Mouse (Mus musculus): ENCODE measurements around the gene Fam83c. TPM values are rescaled to one million over a fixed set of nuclear protein-coding genes. Genes with fewer than 3 reads are reported as not detected.
A peak's percentile ranks its signal among the peaks of the same experiment; 100 is the strongest.

The Fam83c gene
- polyA plus RNA-seq, 1 experiment from 2014 or later = 0.23 TPM

DNA sequence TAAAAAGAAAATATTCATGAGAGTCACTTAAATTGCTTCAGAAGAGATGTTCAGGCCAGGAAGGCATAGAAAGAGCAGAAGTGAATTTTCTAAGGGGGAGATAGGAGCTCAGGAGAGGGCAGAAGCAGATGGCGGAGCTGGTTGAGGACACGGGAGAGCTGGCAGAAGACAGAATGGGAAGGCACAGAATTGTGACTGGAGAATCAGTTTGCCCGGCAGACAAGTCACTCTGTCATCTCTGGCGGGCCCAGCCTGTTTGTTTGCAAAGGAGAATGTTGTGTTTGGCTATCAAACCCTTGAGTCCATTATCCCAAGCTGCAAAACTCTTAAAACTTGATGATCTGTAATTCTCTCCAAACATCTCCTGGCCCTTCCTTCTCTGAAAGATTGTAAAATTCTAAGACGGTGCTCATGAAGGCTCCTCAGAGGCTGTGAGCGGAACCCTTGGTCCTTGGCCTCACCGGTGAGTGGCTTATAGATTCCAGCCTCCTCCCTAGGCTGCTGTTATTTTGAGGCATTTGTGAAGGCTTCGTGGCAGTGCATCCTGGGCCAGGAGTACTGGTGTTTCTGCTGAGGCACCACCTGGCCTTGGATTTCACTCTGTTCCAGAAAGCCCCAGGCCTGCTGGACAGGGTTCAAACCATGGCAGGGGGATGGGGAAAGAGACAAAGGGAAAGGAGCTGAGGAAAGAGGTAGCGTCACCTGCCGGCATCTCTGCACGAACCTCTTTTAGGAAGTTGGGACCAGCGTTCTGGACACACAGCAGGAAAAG, 39.8 kb downstream of the Fam83c start:
- Histone ChIP-seq H3K4me2 (ENCODE audit: low read depth, low read length, severe bottlenecking) (no peak overlapping the region), H3K9ac (ENCODE audit: low read length) (no peak overlapping the region), H3K27ac (ENCODE audit: low read depth, low read length) (no peak overlapping the region), H3K4me1 (replicated peaks; ENCODE audit: control insufficient read depth, insufficient read depth, low read length) (no peaks in the 10 kb centered on the region), H3K4me3 (ENCODE audit: low read depth, low read length) (no peak overlapping the region), H3K36me3 (ENCODE audit: control insufficient read depth, insufficient read depth, low read length) (no peaks in the 10 kb centered on the region), H3K27me3 (ENCODE audit: control insufficient read depth, insufficient read depth, low read length) (no peaks in the 10 kb centered on the region), H3K9me3 (ENCODE audit: control insufficient read depth, low read length) (no peaks in the 10 kb centered on the region)
- no peak for ATAC-seq (replicated peaks; ENCODE audit: low FRiP score)
- no peak for DNase-seq (ENCODE audit: low spot score)
- WGBS = 89% methylated on average over 12 of the region's 12 CpGs

DNA sequence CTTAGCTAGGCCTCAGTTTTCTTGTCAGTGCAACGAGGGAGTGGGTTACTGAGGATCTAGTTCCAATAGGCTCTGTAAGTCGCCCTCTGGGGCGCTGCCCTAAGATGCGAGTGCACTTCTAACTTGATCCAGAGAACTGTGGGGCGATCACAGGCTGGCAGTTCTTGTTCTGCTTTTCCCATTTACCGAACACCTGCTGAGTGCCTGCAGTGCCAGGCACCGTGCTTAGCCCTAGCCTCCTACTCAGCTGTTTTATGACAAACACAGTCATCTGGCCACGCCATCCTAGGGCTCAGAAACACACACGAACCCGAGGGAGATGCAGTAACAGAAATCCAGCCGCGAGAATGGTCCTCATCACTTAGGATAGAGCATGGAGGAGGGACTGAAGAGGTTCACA, 41.8 kb downstream of the Fam83c start:
- H3K9me3 ChIP-seq (ENCODE audit: control insufficient read depth, low read length) = no peaks in the 10 kb centered on the region
- H3K9ac ChIP-seq (ENCODE audit: low read length) = no peak overlapping the region
- no peak overlapping the region for H3K27ac ChIP-seq (ENCODE audit: low read depth, low read length)
- no peak for ATAC-seq (replicated peaks; ENCODE audit: low FRiP score)
- WGBS = 27% methylated on average over 12 of the region's 12 CpGs
- peak overlapping the region; percentile 11; the same call in 1 of the 2 replicates for H3K4me2 ChIP-seq (ENCODE audit: low read depth, low read length, severe bottlenecking)
- no peak overlapping the region for H3K4me3 ChIP-seq (ENCODE audit: low read depth, low read length)
- H3K4me1 ChIP-seq (replicated peaks; ENCODE audit: control insufficient read depth, insufficient read depth, low read length) = no peaks in the 10 kb centered on the region
- DNase-seq (ENCODE audit: low spot score) = no peak
- no peaks in the 10 kb centered on the region for H3K36me3 ChIP-seq (ENCODE audit: control insufficient read depth, insufficient read depth, low read length)
- H3K27me3 ChIP-seq (ENCODE audit: control insufficient read depth, insufficient read depth, low read length) = no peaks in the 10 kb centered on the region

DNA sequence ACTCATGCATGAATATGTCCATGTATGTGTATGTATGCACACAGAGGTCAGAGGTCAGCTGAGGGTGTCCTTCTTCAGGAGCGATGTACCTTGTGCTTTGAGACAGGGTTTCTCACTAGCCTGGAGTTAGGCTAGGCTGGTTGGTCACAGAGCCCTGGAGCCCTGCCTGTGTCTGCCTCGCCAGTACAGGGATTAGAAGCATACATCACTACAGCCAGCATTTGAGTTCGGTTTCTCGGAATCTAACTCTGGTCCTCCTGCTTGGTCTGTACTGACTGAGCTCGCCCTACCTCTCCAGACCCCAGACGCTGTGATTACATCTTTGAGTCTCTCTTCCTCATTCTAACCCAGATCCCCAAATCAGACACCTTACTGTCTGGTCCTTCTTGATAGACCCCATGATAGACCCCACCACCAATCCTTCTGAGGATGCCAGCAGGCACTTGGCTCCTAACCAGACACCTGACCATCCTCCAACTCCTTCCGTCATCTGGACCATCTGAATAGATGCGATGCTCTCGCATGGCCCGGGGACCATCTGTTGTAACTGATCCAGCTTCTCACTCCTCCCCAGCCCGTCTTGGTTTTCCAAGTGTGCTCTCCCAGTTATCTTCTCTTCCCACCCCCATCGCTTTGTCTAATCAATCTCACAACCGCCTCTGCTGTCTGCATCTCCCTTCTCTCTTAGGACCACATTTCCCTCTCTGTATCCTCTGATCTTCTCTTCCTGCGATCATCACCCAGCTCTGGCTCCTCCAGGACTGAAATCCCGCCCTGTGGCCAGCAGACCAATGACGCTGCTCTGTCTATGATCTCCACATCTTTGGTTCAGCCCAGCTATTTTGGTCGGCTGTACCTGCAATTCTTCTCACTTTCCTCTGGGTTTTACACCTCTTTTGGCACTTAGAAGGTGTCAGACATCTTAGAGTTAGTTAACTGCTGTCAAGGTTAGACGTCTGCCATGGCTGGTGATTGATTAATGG, 46.4 kb downstream of the Fam83c start:
- no peak overlapping the region for H3K9ac ChIP-seq (ENCODE audit: low read length)
- no peaks in the 10 kb centered on the region for H3K9me3 ChIP-seq (ENCODE audit: control insufficient read depth, low read length)
- no peak overlapping the region for H3K27ac ChIP-seq (ENCODE audit: low read depth, low read length)
- H3K4me1 ChIP-seq (replicated peaks; ENCODE audit: control insufficient read depth, insufficient read depth, low read length) = no peaks in the 10 kb centered on the region
- no peaks in the 10 kb centered on the region for H3K27me3 ChIP-seq (ENCODE audit: control insufficient read depth, insufficient read depth, low read length)
- no peaks in the 10 kb centered on the region for H3K36me3 ChIP-seq (ENCODE audit: control insufficient read depth, insufficient read depth, low read length)
- DNase-seq (ENCODE audit: low spot score) (no peak), ATAC-seq (replicated peaks; ENCODE audit: low FRiP score) (no peak)
- no peak overlapping the region for H3K4me3 ChIP-seq (ENCODE audit: low read depth, low read length)
- no peak overlapping the region for H3K4me2 ChIP-seq (ENCODE audit: low read depth, low read length, severe bottlenecking)
- WGBS = 84% methylated on average over 18 of the region's 18 CpGs

DNA sequence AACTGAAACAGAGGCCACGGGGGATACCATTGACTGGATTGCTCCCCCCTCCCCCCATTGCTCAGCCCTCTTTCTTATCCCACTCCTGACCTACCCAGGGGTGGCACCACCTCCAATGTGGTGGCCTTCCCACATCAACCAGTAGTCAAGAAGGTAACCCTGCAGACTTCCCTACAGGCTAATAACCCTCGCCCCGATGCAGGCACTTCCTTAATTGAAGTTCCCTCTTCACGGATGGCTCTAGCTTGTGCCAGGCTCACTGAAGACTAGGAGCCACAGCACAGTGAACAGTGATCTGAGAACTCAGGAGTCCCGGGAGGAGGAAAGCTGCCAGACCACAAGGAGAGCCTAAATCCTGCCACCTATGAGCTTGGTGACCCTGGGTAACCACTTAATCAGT, 47.7 kb downstream of the Fam83c start:
- H3K9ac ChIP-seq (ENCODE audit: low read length) = no peak overlapping the region
- H3K9me3 ChIP-seq (ENCODE audit: control insufficient read depth, low read length) = no peaks in the 10 kb centered on the region
- no peak overlapping the region for H3K4me2 ChIP-seq (ENCODE audit: low read depth, low read length, severe bottlenecking)
- no peak overlapping the region for H3K27ac ChIP-seq (ENCODE audit: low read depth, low read length)
- no peak overlapping the region for H3K4me3 ChIP-seq (ENCODE audit: low read depth, low read length)
- WGBS = 78% methylated on average over 5 of the region's 5 CpGs
- ATAC-seq (replicated peaks; ENCODE audit: low FRiP score) (no peak), DNase-seq (ENCODE audit: low spot score) (no peak)
- H3K4me1 ChIP-seq (replicated peaks; ENCODE audit: control insufficient read depth, insufficient read depth, low read length) = no peaks in the 10 kb centered on the region
- no peaks in the 10 kb centered on the region for H3K36me3 ChIP-seq (ENCODE audit: control insufficient read depth, insufficient read depth, low read length)
- H3K27me3 ChIP-seq (ENCODE audit: control insufficient read depth, insufficient read depth, low read length) = no peaks in the 10 kb centered on the region

DNA sequence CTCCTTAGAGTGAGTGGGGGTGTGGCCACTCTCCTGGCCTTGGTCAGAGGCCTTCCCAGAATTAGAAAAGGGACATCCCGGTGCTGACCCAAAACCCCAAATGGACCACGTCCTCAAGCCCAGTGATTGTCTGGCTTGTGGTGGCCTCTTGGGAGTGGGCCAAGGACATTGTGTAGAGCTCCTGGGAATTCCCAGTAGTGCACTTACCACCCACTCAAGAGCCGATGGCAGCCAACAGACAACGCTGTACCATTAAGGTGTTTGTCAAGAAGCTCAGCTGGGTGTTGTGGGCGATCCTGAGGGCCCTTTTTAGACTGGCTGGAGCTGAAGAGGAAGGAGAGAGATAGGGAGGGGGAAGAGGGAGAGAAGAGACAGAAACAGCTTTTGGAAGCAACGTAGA, 50.1 kb downstream of the Fam83c start:
- no peak for DNase-seq (ENCODE audit: low spot score)
- no peak overlapping the region for H3K4me2 ChIP-seq (ENCODE audit: low read depth, low read length, severe bottlenecking)
- WGBS = 77% methylated on average over 6 of the region's 6 CpGs
- H3K27me3 ChIP-seq (ENCODE audit: control insufficient read depth, insufficient read depth, low read length) = no peaks in the 10 kb centered on the region
- no peaks in the 10 kb centered on the region for H3K36me3 ChIP-seq (ENCODE audit: control insufficient read depth, insufficient read depth, low read length)
- no peak overlapping the region for H3K9ac ChIP-seq (ENCODE audit: low read length)
- no peaks in the 10 kb centered on the region for H3K4me1 ChIP-seq (replicated peaks; ENCODE audit: control insufficient read depth, insufficient read depth, low read length)
- H3K4me3 ChIP-seq (ENCODE audit: low read depth, low read length) = no peak overlapping the region
- H3K27ac ChIP-seq (ENCODE audit: low read depth, low read length) = no peak overlapping the region
- no peak for ATAC-seq (replicated peaks; ENCODE audit: low FRiP score)
- no peaks in the 10 kb centered on the region for H3K9me3 ChIP-seq (ENCODE audit: control insufficient read depth, low read length)

DNA sequence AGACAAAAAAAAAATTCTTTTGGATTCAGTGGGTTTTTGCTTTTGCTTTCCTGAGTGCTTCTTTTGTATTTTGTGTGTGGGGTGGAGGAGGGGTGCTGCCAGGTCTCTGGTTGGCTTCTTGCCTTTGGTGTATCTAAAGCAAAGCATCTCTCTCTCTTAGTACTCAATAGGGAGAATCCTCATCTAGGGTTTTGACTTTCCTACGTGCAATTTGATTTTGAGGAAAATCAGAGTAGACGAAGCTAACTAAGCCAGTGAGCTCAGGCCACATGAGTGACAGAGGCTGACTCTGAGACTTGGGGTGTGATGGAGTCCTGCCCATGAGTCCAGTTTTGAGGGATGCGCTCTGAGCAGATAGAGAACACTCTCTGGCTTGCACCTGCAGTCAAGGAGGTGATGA, 55.1 kb downstream of the Fam83c start:
- no peaks in the 10 kb centered on the region for H3K36me3 ChIP-seq (ENCODE audit: control insufficient read depth, insufficient read depth, low read length)
- ATAC-seq (replicated peaks; ENCODE audit: low FRiP score) (no peak), DNase-seq (ENCODE audit: low spot score) (no peak)
- no peak overlapping the region for H3K9ac ChIP-seq (ENCODE audit: low read length)
- H3K9me3 ChIP-seq (ENCODE audit: control insufficient read depth, low read length) = no peaks in the 10 kb centered on the region
- H3K27me3 ChIP-seq (ENCODE audit: control insufficient read depth, insufficient read depth, low read length) = peaks cover 8% of the 10 kb centered on the region
- no peak overlapping the region for H3K27ac ChIP-seq (ENCODE audit: low read depth, low read length)
- H3K4me3 ChIP-seq (ENCODE audit: low read depth, low read length) = no peak overlapping the region
- H3K4me2 ChIP-seq (ENCODE audit: low read depth, low read length, severe bottlenecking) = no peak overlapping the region
- 87% methylated on average over 3 of the region's 3 CpGs for WGBS
- H3K4me1 ChIP-seq (replicated peaks; ENCODE audit: control insufficient read depth, insufficient read depth, low read length) = no peaks in the 10 kb centered on the region

DNA sequence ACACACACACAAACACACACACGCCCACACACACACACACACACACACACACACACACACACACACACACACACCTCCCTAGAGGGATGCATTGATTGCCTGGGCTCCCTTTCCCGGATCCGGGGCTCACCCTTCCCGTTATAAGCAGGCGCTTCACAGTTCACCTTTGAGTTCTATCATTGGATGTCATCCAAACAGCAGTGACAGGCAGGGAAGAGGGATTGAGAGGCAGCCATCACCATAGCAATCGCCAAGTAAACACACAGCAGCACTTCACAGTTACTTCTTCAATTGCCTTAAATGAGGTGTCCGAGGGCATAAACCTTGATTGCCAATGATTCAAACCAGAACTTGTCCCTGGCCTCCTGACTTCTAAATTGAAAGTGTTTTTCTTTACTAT, 55.6 kb downstream of the Fam83c start:
- H3K4me1 ChIP-seq (replicated peaks; ENCODE audit: control insufficient read depth, insufficient read depth, low read length) = no peaks in the 10 kb centered on the region
- no peaks in the 10 kb centered on the region for H3K9me3 ChIP-seq (ENCODE audit: control insufficient read depth, low read length)
- H3K4me2 ChIP-seq (ENCODE audit: low read depth, low read length, severe bottlenecking) = no peak overlapping the region
- H3K4me3 ChIP-seq (ENCODE audit: low read depth, low read length) = no peak overlapping the region
- H3K27me3 ChIP-seq (ENCODE audit: control insufficient read depth, insufficient read depth, low read length) = peaks cover 11% of the 10 kb centered on the region
- ATAC-seq (replicated peaks; ENCODE audit: low FRiP score) (no peak), DNase-seq (ENCODE audit: low spot score) (no peak)
- H3K9ac ChIP-seq (ENCODE audit: low read length) = no peak overlapping the region
- no peaks in the 10 kb centered on the region for H3K36me3 ChIP-seq (ENCODE audit: control insufficient read depth, insufficient read depth, low read length)
- whole genome bisulfite sequencing = 73% methylated on average over 7 of the region's 7 CpGs
- H3K27ac ChIP-seq (ENCODE audit: low read depth, low read length) = no peak overlapping the region

DNA sequence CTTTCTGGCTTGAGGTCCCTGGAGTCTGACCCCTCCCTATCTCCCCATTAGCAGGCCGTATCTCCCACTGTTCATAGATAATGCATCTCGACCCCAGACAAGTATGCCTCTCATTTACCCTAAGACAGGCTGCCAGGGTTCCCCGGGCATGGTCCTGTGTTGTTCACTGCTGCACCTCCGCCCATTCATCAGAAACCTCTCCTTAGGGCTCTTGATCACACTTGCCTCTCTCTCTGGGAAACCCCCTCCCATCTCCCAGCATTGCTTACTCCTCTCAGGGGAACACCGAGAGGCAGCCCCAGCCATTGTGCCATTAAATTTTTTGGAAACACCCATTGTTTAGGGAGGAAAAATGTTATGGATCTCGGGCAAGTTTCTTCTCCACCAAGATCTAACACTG, 56.6 kb downstream of the Fam83c start:
- Histone ChIP-seq H3K4me2 (ENCODE audit: low read depth, low read length, severe bottlenecking) (no peak overlapping the region), H3K4me1 (replicated peaks; ENCODE audit: control insufficient read depth, insufficient read depth, low read length) (no peaks in the 10 kb centered on the region), H3K27me3 (ENCODE audit: control insufficient read depth, insufficient read depth, low read length) (peaks cover 11% of the 10 kb centered on the region), H3K36me3 (ENCODE audit: control insufficient read depth, insufficient read depth, low read length) (no peaks in the 10 kb centered on the region), H3K9ac (ENCODE audit: low read length) (no peak overlapping the region), H3K27ac (ENCODE audit: low read depth, low read length) (no peak overlapping the region), H3K4me3 (ENCODE audit: low read depth, low read length) (no peak overlapping the region), H3K9me3 (ENCODE audit: control insufficient read depth, low read length) (no peaks in the 10 kb centered on the region)
- 70% methylated on average over 6 of the region's 6 CpGs for WGBS
- DNase-seq (ENCODE audit: low spot score) = no peak
- ATAC-seq (replicated peaks; ENCODE audit: low FRiP score) = no peak

All from forebrain, embryonic 11.5 days (tissue).